In genomic region chr7:67691036-67691435, GRCm38 (mm10) we compare ENCODE assay signal across 16 mouse cellular contexts. TPM values are rescaled to one million over a fixed set of nuclear protein-coding genes. Genes with fewer than 3 reads are reported as not detected.
DNase-seq lines count a peak whose midpoint lies in the region; ATAC-seq lines count a peak whose summit lies in the region.
"Had no signal": no experiment of that assay in that cellular context is flagged by ENCODE, and none has a peak within 500 bp of the region (broad histone marks: within the 10 kb centered on the region; RNA-seq: fewer than 3 reads in every experiment).

No protein-coding gene starts in this region.

- no peaks in the 10 kb centered on the region for H3K9me3 ChIP-seq in midbrain, embryonic 15.5 days
- H3K9me3 ChIP-seq: forebrain, embryonic 13.5 days; hindbrain, embryonic 12.5 days; limb, embryonic 13.5 days; megakaryocyte, embryonic 14.5 days had no signal

- no peak overlapping the region for H3K4me3 ChIP-seq in midbrain, embryonic 15.5 days
- H3K4me3 ChIP-seq: forebrain, embryonic 13.5 days; hindbrain, embryonic 12.5 days; limb, embryonic 13.5 days; megakaryocyte, embryonic 14.5 days had no signal

- no peak overlapping the region for H3K27ac ChIP-seq in midbrain, embryonic 15.5 days
- H3K27ac ChIP-seq: forebrain, embryonic 13.5 days; hindbrain, embryonic 12.5 days; limb, embryonic 13.5 days had no signal

- ATAC-seq in midbrain, embryonic 15.5 days (replicated peaks) = no peak
- ATAC-seq: forebrain, embryonic 13.5 days; intestine, postnatal 0 days had no signal

- H3K9ac ChIP-seq in midbrain, embryonic 15.5 days = no peak overlapping the region
- H3K9ac ChIP-seq: forebrain, embryonic 13.5 days; hindbrain, embryonic 12.5 days; limb, embryonic 13.5 days had no signal

- intact Hi-C loops in heart, postnatal 25 days (cut with DNase I) = no loop called here

- 86% methylated on average over 6 of the region's 6 CpGs for WGBS in midbrain, embryonic 15.5 days

- H3K4me1 ChIP-seq in midbrain, embryonic 15.5 days = no peaks in the 10 kb centered on the region
- H3K4me1 ChIP-seq: forebrain, embryonic 13.5 days; hindbrain, embryonic 12.5 days; limb, embryonic 13.5 days had no signal

- H3K36me3 ChIP-seq in midbrain, embryonic 15.5 days (replicated peaks) = no peaks in the 10 kb centered on the region
- H3K36me3 ChIP-seq: G1E; hindbrain, embryonic 12.5 days had no signal

- H3K27me3 ChIP-seq in midbrain, embryonic 15.5 days (replicated peaks) = no peaks in the 10 kb centered on the region
- H3K27me3 ChIP-seq: forebrain, embryonic 13.5 days; hindbrain, embryonic 12.5 days; limb, embryonic 13.5 days had no signal

- peak; percentile 96 for DNase-seq in heart, adult 11 months
- no peak for DNase-seq in heart, postnatal 25 days (ENCODE audit: low spot score)
- peak; percentile 38 for DNase-seq in adrenal gland, postnatal 14 days
- peak; percentile 34 to 57 for DNase-seq in heart, adult 9 months (ENCODE audit: low spot score in 2 of 2)
- peak; percentile 70 for DNase-seq in kidney, adult 9 months
- no peak for DNase-seq in Muller cell, postnatal 12 days (ENCODE audit: inconsistent ontology term)
- DNase-seq: cerebellum, adult 2 months; lung, adult 2 months; right cerebral cortex, adult 18-20 months had no signal

- no peak overlapping the region for H3K4me2 ChIP-seq in midbrain, embryonic 15.5 days
- H3K4me2 ChIP-seq: forebrain, embryonic 13.5 days; hindbrain, embryonic 12.5 days; limb, embryonic 13.5 days had no signal

RNA-seq across cellular contexts. Expression of gene Ttc23, which starts 43.8 kb away (rescaled TPM):
- total RNA-seq in heart, postnatal 25 days (2021) = 10 to 100 TPM; 16.6 to 26.1 TPM
- total RNA-seq in adrenal gland, postnatal 14 days (2021) = 26.6 and 29.6 TPM in 2 replicates
- 7.5 and 7.7 TPM in 2 replicates for polyA plus RNA-seq in midbrain, embryonic 15.5 days (2015; fragmentation: Nextera tagmentation; extraction: Ambion mirVana)

RNA-seq across cellular contexts. Expression of gene Lrrc28, which starts 46.0 kb away (rescaled TPM):
- 10 to 100 TPM; 16.2 to 19.3 TPM for total RNA-seq in heart, postnatal 25 days (2021)
- total RNA-seq in adrenal gland, postnatal 14 days (2021) = 19.5 and 19.8 TPM in 2 replicates
- 26.0 and 28.5 TPM in 2 replicates for polyA plus RNA-seq in midbrain, embryonic 15.5 days (2015; fragmentation: Nextera tagmentation; extraction: Ambion mirVana)

Comparison
In these comparisons a context has a peak if more than half of its experiments do, and no peak if none do; other contexts are left out.
1. DNase-seq: peak in heart, adult 11 months (single experiment), adrenal gland, postnatal 14 days (single experiment), heart, adult 9 months (2 of 2) and kidney, adult 9 months (single experiment); none in heart, postnatal 25 days (single experiment) and Muller cell, postnatal 12 days (single experiment).